Mouse (Mus musculus) C2C12 (cell line): Measurements from ENCODE around the gene Aldh3b3.

Experiments
- CEBPB ChIP-seq: IDR thresholded peaks from one replicate; pipeline ENCODE4 v1.6.1; 2011; ENCODE audit warnings: low read depth, mild to moderate bottlenecking, control low read depth, moderate library complexity
- CTCF ChIP-seq: IDR thresholded peaks from one replicate; pipeline ENCODE4 v1.5.1; 2011; ENCODE audit not compliant: control insufficient read depth, insufficient read depth, insufficient read length
- FOSL1 ChIP-seq: IDR thresholded peaks from one replicate; pipeline ENCODE4 v1.8.0; 2011; ENCODE audit warnings: mild to moderate bottlenecking, low read length; ENCODE audit not compliant: poor library complexity, insufficient read depth, severe bottlenecking
- MYOG ChIP-seq: IDR thresholded peaks from one replicate; pipeline ENCODE4 v1.6.1; 2011; ENCODE audit not compliant: control insufficient read depth, insufficient read length; ENCODE audit errors: extremely low read depth
- USF1 ChIP-seq: IDR thresholded peaks from one replicate; pipeline ENCODE4 v1.6.1; 2011; ENCODE audit warnings: low read depth, mild to moderate bottlenecking, control low read depth, moderate library complexity

GRCm38 (mm10) chr19:3955033-3955432, 3.4 kb upstream of the Aldh3b3 start:
- TF ChIP-seq MYOG: no peak
- TF ChIP-seq FOSL1: no peak
- TF ChIP-seq CTCF: no peak
- no peak for TF ChIP-seq CEBPB
- no peak for TF ChIP-seq USF1
